Mouse (Mus musculus) kidney, adult 9 months (tissue): ENCODE data around the gene Ankrd52.
"Not testable (repeated sequence)": the region's sequence is repeated elsewhere in the genome, so short reads cannot be mapped to it uniquely, and the experiment has no call there.

ENCODE experiments used
- DNase-seq: peaks from one replicate; pipeline ENCODE4 v3.0.0; 2022

Gene Ankrd52

GRCm38 (mm10) chr10:128376455-128377211 lies at the start of gene Ankrd52:
Gene Ankrd52 (plus strand): TSS chr10:128377115.
- DNase-seq: peak; percentile 82

- DNase-seq: no peak
Observed at GRCm38 (mm10) chr10:128327610-128328009, 49.3 kb upstream of the Ankrd52 start.

DNA sequence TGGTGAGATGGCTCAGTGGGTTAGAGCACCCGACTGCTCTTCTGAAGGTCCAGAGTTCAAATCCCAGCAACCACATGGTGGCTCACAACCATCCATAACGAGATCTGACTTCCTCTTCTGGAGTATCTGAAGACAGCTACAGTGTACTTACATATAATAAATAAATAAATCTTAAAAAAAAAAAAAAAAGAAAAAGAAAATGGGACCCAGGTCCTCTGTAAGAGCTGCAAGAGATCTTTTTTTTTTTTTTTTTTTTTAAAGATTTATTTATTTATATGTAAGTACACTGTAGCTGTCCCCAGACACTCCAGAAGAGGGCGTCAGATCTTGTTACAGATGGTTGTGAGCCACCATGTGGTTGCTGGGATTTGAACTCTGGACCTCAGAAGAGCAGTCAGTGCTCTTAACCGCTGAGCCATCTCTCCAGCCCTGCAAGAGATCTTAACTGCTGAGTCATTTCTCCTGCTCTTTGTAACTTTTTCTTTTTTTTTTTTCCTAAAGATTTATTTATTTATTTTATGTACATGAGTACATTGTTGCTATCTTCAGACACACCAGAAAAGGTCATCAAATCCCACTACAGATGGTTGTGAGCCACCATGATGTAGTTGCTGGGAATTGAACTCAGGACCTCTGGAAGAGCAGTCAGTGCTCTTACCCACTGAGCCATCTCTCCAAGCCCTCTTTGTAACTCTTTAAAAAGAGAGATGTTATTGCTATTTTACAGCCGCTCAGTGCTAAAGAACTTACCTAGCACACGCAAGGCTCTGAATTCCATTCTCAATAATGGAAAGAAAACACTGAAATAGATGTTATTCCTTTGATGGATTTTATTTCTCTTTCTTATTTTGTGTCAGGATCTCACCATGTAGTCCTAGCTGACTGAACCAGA lies 44.3 kb upstream of the Ankrd52 start:
- DNase-seq: not testable (repeated sequence)

DNA sequence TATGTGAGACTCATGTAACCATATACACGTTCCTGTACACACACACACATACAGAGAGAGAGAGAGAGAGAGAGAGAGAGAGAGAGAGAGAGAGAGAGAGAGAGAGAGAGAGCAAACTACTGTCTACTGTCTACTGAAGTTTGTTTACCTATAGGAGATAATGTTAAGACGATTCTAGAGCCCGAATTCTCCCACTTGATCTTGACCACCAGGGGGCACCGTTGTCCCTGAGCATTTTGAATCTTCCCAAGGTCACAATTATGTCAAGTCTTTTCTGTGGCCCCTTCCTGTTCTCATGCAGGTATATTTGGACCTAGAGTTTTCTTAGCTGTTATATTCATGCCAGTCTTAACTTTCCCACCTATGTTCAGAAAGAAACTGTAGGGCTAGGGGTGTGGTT lies 41.3 kb upstream of the Ankrd52 start:
- DNase-seq: peak; percentile 86

GRCm38 (mm10) chr10:128336195-128336594 lies 40.7 kb upstream of the Ankrd52 start:
- DNase-seq: peak; percentile 54

- no peak for DNase-seq
Observed at GRCm38 (mm10) chr10:128336597-128336996, 40.3 kb upstream of the Ankrd52 start.

DNA sequence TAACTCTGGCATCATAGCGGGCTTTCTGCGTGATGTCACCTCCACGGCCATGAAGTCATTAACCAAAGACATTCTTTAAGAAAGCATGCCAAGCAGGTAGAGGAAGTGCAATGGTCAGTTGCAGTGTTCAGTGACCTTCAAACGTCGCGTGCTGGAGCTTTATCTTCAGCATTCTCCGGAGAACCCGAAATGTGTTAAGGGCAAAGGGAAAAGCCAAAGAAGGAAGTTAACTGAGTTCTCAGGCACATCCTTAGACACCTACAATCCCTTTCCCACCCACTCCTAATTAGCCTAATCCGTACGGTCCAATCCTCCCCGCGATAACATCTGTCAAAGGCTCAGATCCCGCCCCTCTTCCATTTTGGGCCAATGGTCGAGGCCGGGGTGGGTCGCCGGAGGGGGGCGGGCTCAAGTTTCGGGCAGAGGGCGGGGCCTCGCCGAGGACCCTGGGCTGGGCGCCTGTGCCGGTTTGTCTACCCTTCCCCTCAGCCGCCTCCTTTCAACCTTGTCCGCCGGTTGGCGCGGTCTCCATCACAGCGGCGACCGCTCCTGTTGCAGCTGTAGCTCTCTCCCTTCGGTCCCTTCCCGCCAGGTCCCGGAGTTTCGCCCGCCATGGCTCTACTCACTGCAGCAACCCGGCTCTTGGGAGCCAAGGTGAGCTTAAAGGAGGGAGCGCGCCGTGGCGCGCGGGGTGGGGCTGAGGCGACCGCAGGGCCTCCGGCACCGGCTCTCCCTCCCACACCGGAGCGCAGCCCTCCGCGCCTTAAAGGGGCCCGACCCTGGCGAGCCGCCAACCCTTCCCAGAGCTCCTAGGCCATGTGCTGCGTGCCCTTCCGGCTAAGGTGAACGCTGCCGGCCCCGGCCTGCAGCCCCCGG lies 39.4 kb upstream of the Ankrd52 start, which contains the start of gene Cs:
TSS of gene Cs (plus strand) at position 429 of the 876 bp plus-strand sequence.
- DNase-seq: peak; percentile 98

DNA sequence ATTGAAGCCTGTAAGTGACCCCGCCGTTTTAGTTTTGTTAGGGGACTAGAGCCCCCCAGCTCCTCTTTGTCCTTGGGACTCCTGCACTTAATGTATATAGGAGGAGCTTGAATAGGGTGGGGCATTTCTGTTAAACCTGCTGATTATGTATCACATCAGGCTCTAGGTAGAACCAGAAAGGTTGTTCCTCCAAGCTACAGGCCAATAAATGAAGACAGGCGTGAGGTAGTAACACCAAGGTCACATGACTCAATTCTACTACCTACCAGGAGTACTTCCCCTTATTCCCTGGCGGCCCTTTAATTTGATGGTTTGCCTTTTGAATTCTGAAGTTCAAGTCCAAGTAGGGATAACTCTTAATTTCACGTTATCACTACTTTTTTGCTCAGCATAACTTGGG lies 38.5 kb upstream of the Ankrd52 start:
- DNase-seq: peak; percentile 35

DNA sequence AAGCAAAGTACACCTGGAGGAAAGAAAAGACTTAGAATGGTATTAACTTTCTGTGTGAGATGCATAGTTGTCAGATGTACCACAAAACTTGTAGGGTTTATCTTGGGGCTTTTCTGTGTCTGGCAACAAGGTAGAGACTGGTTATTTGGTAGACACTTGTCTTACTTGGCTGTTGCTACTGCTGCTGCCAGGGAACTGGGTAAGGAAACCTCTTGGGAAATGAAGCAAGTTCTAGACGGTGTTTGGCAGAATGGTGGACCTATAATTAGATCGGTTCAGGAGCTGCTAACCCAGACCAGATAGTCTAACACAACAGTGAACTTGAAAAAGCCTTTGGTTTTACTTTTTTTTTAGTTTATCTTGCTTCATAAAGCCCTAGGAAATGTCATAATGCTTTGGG lies 38.0 kb upstream of the Ankrd52 start:
- no peak for DNase-seq

DNA sequence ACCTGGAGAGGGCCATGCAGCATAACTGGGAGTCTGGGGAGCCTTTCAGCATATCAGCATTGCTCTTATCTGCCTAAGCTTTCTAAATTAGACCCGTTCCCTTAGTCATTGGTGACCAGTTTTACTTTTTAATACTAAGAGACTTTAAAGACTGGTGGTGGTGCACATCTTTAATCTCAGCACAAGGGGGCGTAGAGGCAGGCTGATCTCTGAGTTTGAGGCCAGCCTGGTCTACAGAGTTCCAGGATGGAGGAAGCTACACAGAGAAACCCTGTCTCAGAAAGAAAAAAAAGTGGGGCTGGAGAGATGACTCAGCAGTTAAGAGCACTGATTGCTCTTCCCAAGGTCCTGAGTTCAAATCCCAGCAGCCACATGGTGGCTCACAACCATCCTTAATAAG lies 36.7 kb upstream of the Ankrd52 start:
- no peak for DNase-seq

- no peak for DNase-seq
Observed at GRCm38 (mm10) chr10:128343436-128343835, 33.5 kb upstream of the Ankrd52 start.

GRCm38 (mm10) chr10:128344568-128345275 lies 32.2 kb upstream of the Ankrd52 start:
- peak; percentile 84 for DNase-seq

DNA sequence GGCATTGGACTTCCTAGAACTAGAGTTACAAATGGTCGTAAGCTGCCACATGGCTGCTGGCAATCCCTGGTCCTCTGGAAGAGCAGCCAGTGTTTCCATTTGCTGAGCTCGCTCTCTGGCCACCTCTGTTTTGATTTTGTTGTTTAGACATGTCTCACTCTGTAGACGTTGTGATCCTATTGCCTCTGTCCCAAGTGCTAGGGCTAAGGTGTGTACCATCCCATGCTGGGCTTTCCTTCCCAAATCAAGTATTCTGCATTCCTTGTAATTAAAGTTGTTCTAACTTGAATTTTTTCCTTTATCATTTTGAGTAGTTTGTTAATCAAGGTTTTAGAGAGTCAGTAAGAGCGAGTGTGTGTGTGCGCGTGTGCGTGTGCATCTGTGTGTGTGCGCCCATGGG lies 29.4 kb upstream of the Ankrd52 start:
- no peak for DNase-seq

- peak; percentile 73 for DNase-seq
Observed at GRCm38 (mm10) chr10:128358796-128359195, 18.1 kb upstream of the Ankrd52 start.

DNA sequence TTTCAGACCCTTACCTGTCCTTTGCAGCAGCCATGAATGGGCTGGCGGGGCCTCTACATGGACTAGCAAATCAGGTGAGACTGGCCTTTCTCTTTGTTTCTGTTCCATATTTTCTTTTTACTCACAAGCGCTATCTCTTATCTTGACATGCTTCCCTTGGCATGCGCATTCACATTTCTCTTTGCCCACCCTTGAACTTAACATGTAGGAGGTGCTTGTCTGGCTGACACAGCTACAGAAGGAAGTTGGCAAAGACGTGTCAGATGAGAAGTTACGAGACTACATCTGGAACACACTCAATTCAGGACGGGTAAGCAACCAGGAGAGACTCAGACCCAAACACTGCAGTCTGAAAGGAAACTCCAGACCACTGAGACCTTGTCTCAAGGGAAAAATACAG lies 17.7 kb upstream of the Ankrd52 start:
- DNase-seq: no peak

- DNase-seq: no peak
Observed at GRCm38 (mm10) chr10:128361836-128362235, 15.1 kb upstream of the Ankrd52 start.

DNA sequence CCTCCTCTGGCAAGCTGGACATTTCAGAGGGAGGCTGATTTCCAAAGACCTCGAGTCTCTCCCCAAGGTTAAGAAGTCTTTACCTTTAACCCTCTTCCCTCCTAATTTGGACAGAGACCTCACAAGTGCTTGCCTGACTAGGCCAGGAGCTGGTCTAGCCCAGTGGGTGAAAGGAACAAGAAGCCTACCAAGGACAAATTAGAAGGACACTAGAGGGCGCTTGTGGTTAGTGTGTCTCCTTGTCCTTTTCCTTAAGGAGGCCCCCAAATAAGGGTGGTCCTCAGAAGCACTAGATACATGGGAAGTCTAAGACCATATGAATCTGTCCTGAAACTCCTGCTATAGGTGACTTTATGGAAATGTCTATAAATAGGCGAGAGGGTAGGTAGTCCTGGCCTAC lies 14.3 kb upstream of the Ankrd52 start:
- DNase-seq: peak; percentile 66

DNA sequence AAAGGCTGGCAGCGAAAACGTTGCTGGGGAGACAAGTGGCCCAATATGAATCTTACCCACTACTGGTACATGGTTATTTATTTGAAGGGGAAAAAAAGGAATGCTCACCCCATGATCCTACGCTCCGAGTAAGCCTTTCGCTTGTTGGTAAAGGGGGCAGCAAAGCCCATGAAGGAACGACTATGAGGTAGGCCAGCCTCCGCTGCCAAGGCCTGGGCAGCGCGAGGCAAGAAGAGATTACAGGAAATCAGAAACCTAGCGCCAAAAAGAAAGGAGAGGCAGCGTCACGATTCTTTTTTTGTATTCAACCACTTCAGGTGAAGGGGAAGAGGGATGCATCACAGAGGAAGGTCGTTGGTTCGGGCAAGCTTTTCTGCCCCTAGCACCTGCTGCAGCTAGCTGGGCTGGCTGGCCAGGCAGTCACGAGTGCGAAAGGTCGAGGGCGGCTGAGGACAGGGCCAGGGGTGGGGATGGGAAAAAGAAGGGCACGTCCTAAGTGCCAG lies 9.0 kb upstream of the Ankrd52 start:
- peak; percentile 86 for DNase-seq

DNA sequence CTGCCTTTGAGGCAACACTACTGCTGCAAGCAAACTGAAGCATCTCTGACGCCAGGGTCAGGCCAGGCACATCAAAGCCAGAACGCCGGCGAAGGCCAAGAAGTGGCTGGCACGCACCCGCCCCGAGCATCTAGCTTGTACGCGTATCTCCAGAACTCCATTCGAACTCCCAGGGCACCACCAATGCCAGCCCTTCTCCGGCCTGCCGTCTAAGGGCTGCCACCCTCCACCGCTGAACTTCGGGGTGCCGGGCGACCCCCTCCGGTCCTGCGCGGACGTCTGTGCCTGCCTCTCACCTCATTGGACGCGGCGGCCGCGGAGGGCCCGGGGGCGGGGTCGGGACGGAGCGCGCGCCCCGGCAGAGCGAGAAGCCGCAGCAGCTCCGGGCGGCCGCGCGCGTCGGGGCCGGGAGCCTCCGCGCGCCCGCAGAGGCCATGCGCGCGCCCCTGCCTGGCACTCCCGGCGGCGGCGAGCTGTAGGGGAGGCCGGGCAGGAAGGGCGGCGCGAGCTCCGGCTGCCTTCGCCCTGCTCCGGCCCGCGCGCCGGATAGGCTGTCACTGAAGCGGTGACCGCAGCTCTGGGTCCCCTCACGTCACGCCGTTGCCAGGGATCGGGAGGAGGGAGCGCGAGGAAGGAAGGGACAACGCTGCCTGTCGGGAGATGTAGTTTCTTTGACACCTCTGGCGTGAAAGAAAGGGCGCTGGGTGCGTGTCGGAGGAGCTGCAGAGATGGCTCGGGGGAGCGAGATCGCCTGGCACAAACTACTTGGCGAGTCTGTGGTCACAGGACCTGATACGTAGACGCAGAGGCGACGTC lies 8.3 kb upstream of the Ankrd52 start, which contains the start of gene Coq10a:
TSS of gene Coq10a (minus strand) at position 596 of the 816 bp plus-strand sequence.
- DNase-seq: peak; percentile 94

GRCm38 (mm10) chr10:128369218-128369543 lies 7.7 kb upstream of the Ankrd52 start:
- no peak for DNase-seq

DNA sequence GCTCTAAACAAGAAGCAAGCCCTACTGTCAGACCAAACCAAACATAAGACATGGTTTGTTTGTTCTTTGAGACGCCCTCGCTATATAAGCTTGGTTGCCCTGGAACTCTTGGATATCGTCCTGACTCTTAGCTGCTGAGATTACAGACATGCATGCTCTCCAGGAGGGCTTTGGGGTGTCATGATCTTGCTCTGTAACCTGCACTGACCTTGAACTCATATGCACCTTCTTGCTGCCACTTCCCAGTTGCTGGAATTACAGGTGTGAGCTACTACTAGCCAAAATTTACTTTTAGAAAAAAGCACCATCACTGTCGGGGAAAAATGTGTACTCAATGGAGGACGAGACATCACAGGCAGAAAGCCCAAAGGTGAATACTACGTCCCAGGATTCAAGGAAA lies 7.3 kb upstream of the Ankrd52 start:
- no peak for DNase-seq
